Mouse (Mus musculus) c-Kit-negative CD71-positive TER-119-positive erythroid progenitor cells, embryonic 14.5 days (primary cell): ENCODE results near the gene Cckar.

Experiments
- DNase-seq: peaks from one replicate; pipeline ENCODE4 v3.0.0-alpha.2; 2013; ENCODE audit warnings: low read depth, low spot score

The Cckar gene

GRCm38 (mm10) chr5:53707235-53708177, at the start of gene Cckar:
Cckar (minus strand) TSS chr5:53707705.
- no peak for DNase-seq

DNA sequence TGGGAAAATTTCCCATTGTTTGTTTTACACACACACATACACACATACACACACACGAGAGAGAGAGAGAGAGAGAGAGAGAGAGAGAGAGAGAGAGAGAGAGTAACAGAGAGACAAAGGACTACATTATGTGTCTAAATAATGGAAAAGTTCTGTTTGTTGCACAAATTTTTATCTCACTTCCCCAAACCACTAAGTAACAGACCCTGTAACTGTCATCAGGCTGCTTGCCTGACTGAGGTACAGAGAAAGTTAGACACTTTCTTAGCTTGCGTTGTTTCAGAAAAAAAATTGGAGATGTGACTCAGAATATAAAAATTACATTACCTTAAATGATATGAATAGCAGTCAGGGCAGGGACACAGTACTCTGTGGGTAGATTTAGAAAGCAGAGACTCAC, 36.6 kb upstream of the Cckar start:
- DNase-seq = no peak

DNA sequence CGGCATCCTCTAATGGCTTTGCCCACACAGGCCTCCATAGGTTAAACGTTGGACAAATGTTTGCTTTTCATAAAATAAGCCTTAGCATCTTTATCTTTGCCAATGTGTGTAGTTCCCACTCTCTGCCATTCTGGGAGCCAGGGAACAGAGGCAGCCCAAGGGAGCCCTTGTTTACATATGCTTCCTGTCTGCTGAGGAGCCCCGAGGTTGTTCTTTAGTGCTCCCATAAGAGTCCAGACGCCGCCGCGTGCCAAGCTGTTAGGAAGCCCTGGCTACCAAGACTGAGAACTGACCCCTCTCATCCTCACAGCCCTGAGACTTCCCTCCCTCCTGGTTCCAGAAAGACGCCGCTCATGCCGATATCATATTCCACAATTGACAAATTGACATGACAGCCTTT, 25.4 kb upstream of the Cckar start:
- no peak for DNase-seq

DNA sequence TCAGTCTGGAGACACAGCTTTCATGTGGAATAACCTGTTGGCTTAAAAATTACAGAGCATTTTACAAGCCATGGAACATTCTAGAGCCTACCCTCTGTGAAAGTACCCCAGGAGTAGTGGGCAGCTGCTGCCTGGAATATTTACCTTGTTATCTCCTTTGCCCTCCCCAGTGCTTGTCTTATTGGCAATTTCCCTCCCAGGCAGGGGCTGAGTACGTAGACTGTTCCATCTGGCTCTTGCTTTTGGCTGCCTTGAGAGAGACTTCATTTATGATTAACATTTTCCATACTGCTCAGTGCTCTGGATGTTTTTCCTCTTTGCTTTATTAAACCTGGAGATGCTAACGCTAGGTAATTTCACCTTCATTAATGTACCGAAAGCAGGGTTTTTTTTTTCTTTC, 20.1 kb upstream of the Cckar start:
- no peak for DNase-seq

DNA sequence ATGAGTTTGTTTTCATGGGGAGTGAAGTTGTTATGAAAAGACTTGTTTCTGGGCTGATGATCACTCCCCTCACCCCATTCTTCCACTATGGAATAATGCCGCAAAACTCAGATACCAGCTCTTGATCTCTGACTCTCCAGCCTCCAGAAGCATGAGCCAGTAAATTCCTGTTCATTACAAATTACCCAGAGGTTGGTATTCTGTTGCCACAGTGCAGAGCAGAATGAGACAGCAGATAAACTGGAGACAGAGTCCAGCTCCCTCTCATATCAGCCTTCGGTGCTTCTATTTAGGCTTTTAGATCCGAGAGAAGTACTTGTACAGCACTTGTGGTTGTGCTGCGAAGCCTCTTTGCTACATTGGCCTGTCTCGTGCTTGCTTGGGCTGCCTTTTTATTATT, 18.5 kb upstream of the Cckar start:
- DNase-seq = no peak

GRCm38 (mm10) chr5:53716462-53716861, 9.0 kb upstream of the Cckar start:
- no peak for DNase-seq

- no peak for DNase-seq
These were observed 3.8 kb upstream of the Cckar start for GRCm38 (mm10) chr5:53711277-53711676.

DNA sequence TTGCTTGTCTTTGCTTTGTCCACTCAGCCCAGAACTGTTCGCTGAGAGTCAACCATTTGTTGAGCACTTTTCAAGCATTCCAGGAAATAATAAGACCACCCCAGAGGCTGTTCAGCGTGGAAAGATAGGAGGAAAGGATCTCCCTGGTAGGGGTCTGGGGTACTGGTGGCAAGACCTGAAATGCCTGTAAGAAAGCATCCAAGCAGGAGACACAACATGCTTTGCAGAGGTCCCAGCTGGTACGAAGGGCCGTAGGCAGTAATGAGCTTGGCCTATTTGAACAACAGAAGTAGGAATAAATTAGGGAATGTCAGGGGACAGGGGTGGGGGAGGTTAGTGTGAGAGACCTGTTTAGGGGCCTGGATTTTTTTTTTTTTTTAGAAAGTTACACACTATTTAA, 686 bp upstream of the Cckar start:
- no peak for DNase-seq

DNA sequence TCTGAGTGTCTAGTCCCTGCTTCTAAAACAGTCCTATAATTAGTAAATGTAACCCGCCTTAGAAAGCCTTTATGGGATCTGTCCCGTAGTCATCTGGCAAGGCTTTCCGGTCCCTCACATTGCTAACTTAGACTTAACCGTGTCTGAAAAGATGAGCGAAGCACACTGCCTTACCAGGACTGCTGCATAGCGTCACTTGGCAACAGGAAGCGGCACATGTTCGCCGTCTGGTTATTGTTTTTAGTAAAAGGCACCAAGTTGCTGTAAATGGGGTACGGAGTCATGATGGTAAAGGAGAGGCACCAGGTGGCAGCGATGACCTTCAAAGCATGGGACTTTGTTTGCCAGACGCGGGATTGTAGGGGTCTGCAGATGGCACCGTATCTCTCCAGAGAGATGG, 4.8 kb downstream of the Cckar start:
- no peak for DNase-seq

GRCm38 (mm10) chr5:53697794-53698193, 9.7 kb downstream of the Cckar start:
- no peak for DNase-seq

DNA sequence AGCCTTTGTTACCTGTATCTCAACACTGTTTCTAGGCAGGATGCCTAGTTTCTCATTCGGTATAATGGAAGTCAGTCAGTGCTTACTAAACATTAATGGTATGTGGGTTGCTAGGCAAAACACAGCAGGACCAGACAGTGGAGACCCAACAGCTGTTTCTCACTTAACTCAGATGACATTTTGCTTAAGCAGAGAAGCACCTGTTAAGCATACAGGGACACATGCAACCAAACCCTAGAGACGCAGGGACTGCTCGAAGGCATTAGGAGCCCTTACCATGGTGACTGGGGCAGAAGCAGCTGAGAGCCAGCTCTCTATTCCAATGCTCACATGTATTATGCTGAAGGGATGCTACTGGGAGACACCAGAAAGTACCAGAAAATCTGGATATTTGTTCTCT, 10.8 kb downstream of the Cckar start:
- DNase-seq = no peak

DNA sequence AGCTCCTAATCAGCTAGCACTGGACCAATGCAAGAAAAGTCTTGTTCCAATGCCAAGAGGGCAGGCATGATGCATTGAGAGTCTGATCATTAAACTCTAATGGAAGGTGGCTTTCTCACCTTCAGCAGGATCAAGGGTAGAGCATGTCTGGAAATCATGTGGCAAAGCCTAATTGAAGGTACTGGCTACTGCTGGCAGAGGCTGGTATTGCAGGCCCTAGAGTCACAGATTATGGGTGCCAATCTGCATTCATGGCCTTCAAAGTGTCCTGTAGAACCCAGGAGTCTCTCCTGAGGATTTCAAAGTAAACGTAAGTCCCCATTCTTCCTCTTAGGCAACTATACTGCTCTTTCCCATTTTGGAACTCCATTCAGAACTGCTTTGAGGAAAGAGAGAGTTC, 14.8 kb downstream of the Cckar start:
- DNase-seq = no peak

GRCm38 (mm10) chr5:53692100-53692499, 15.4 kb downstream of the Cckar start:
- DNase-seq = no peak

- no peak for DNase-seq
These were observed 15.9 kb downstream of the Cckar start for GRCm38 (mm10) chr5:53691577-53691976.

DNA sequence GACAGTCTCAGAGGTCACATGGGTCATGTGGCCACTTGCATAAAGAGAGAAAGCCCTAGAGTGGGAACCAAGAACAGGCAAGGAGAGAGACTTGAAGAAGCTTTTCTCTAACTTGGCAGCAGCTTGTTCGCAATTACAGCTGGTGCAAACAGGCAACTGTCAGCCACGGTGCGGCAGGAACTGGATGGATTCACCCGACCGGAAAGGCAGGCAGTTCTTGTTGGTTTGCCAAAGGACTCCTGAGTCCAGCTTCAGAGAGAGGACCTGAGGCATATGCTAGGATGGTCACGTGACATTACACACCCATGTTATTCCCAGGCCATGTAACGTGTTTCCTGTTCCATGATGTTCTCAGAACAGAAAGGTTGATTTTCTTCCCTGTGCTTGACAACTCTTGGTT, 19.2 kb downstream of the Cckar start:
- no peak for DNase-seq

GRCm38 (mm10) chr5:53686379-53686778, 21.1 kb downstream of the Cckar start:
- no peak for DNase-seq

DNA sequence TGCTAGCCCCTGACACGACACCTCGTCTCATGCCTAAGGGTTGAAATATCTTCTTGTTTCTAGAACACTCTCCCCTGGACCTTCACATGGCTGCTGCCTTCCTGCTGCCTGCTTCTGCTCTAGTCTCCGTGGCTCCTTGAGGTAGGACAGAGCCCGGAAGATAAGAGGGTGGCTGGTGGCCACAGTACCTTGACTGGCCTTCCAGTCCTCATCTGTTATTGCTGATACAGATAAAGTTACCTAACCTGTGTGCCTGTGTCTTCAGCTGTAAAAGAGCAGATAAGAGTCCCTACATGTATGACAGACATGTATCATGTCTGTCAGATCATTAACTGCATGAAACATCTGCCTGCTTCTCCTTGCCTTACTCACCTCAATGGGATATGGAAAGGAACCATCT, 21.9 kb downstream of the Cckar start:
- no peak for DNase-seq

DNA sequence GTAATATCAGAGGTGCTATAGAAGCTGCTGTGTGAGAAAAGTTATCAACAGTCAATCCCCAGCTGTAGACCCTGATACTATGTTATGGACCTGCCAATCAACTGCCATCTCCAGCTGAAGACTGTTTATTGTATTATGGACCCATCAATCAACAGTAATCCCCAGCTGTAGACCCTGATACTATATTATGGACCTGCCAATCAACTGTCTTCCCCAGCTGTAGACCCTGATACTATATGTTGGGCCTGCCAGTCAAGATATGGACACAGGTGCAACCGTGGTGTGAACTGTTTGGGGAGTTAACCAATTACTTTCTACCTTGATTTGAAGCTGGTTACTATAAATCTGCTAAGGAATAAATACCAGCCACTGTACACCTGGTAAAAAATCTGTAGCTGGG, 23.1 kb downstream of the Cckar start:
- DNase-seq = no peak

- DNase-seq = no peak
These were observed 23.6 kb downstream of the Cckar start for GRCm38 (mm10) chr5:53683916-53684315.

DNA sequence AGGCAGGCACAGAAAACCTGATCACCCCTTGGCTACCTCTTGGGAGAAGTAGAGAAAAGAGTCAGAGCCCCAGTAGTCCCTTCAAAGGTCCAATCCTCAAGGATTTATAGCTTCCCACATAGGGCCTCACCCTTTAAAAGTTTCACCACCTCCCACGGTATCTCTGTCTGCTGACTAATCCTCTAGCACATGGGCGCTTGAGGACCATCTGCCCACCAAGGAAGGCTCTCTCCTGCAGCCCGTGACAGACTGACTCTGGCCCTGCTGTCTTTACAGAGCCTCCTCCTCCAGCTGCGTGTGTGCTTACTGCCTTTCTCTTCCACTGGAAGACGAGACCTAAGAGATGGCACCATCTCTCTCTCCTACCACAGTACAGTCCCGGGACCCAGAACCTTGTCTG, 27.9 kb downstream of the Cckar start:
- DNase-seq = no peak

GRCm38 (mm10) chr5:53678036-53678767, 29.3 kb downstream of the Cckar start:
- no peak for DNase-seq

DNA sequence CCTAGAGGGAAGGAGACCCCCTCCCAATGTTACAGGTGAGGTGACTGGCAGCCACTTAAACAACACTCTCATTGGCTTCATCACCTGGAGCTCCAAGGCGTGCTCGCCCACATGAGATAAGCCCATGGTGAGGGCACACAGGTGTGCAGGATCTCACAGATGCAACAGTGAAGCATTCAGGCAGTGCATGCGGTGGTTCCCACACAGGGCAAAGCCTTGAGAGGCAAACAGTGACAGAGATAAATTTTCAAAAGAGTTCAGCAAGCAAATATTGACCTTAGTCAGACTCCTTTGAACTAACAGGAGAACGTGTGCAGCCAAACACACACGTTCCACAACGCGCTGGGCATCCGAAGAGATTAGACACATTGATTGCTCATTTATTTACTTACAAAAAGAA, 30.8 kb downstream of the Cckar start:
- DNase-seq = no peak
